Mouse (Mus musculus) liver, embryonic 14.5 days (tissue): ENCODE data around the gene Efna2. TPM values are rescaled to one million over a fixed set of nuclear protein-coding genes. Genes with fewer than 3 reads are reported as not detected.

ENCODE experiments used
- ATAC-seq: fragments of 200-750 bp; cut with Nextera tagmentation; 2 replicates; pipeline ENCODE4 v1.8.0; 2017; ENCODE audit warnings: moderate number of reproducible peaks, mild to moderate bottlenecking, moderate library complexity; ENCODE audit not compliant: insufficient read depth
- DNase-seq, 3 experiments: peaks; one replicate each; pipeline ENCODE4 v3.0.0-alpha.2; 2012 to 2013; ENCODE audit warnings: low read depth in 3 of 3, low spot score in 3 of 3
- H3K27ac ChIP-seq: fragments of 300-500 bp; sonication (generic); 2 replicates; pipeline ENCODE4 v1.5.1; 2014; ENCODE audit warnings: moderate library complexity, mild to moderate bottlenecking, control low read depth, inconsistent platforms
- H3K27me3 ChIP-seq: fragments of 300-500 bp; sonication (generic); 2 replicates; pipeline ENCODE4 v1.6.1; 2014; ENCODE audit warnings: mild to moderate bottlenecking, low read length, moderate library complexity; ENCODE audit not compliant: control insufficient read depth, insufficient read depth
- H3K36me3 ChIP-seq: fragments of 300-500 bp; sonication (generic); replicated peaks from 2 replicates; pipeline ENCODE4 v1.6.1; 2014; ENCODE audit warnings: low read depth; ENCODE audit not compliant: control insufficient read depth, insufficient read depth
- H3K4me1 ChIP-seq, 2 experiments: fragments of 200-500 bp in 1 of 2; fragments of 300-500 bp in 1 of 2; sonication (generic) in 1 of 2; replicated peaks; 2 replicates each; pipeline ENCODE4 v1.6.1; 2012 to 2014; ENCODE audit warnings: antibody characterized with exemption in 1 of 2, inconsistent platforms in 1 of 2, low read length in 1 of 2; ENCODE audit not compliant: control insufficient read depth in 2 of 2, insufficient read depth in 2 of 2
- H3K4me2 ChIP-seq: fragments of 300-500 bp; sonication (generic); 2 replicates; pipeline ENCODE4 v1.6.1; 2014; ENCODE audit warnings: low read depth, mild to moderate bottlenecking, control low read depth, moderate library complexity
- H3K4me3 ChIP-seq, 2 experiments: fragments of 200-500 bp in 1 of 2; fragments of 300-500 bp in 1 of 2; sonication (generic) in 1 of 2; 2 replicates each; pipeline ENCODE4 v1.5.1; 2012 to 2014; ENCODE audit warnings: low read depth in 2 of 2, low read length in 2 of 2, mild to moderate bottlenecking in 2 of 2, control low read depth in 1 of 2, inconsistent platforms in 1 of 2, moderate library complexity in 1 of 2; ENCODE audit not compliant: insufficient read depth in 1 of 2
- H3K9ac ChIP-seq: fragments of 300-500 bp; sonication (generic); replicated peaks from 2 replicates; pipeline ENCODE4 v1.6.1; 2014; ENCODE audit warnings: mild to moderate bottlenecking, control low read depth, moderate library complexity
- H3K9me3 ChIP-seq: fragments of 300-500 bp; sonication (generic); 2 replicates; pipeline ENCODE4 v1.6.1; 2016; ENCODE audit warnings: low read length, mixed read lengths; ENCODE audit not compliant: control insufficient read depth
- CTCF ChIP-seq: IDR thresholded peaks from 2 replicates; pipeline ENCODE4 v1.5.1; 2016; ENCODE audit warnings: antibody characterized with exemption, low read depth, control low read depth
- EP300 ChIP-seq: IDR thresholded peaks from 2 replicates; pipeline ENCODE4 v1.6.1; 2016; ENCODE audit warnings: antibody characterized with exemption, low read depth
- WGBS: fragments of 180-500 bp; shearing (Covaris S2); extraction: QIAGEN DNeasy Blood & Tissue Kit; methylation state at CpG from one replicate; pipeline ENCODE4 v1.1.7; 2014; ENCODE audit not compliant: insufficient replicate concordance; 5-methylcytosine and 5-hydroxymethylcytosine counted together
- polyA plus RNA-seq, 2 experiments: library from polyadenylated mRNA; depleted of rRNA in 1 of 2; stranded (reverse) in 1 of 2; unstranded in 1 of 2; fragments of >200 nt; fragmentation: Nextera tagmentation in 1 of 2; extraction: Ambion mirVana in 1 of 2; gene quantifications; 2 replicates each; pipeline versions ENCODE4 v1.2.1 to v1.2.3; 2012 to 2014

The Efna2 gene
- polyA plus RNA-seq, 2 experiments, result 0.47 to 0.51 TPM

DNA sequence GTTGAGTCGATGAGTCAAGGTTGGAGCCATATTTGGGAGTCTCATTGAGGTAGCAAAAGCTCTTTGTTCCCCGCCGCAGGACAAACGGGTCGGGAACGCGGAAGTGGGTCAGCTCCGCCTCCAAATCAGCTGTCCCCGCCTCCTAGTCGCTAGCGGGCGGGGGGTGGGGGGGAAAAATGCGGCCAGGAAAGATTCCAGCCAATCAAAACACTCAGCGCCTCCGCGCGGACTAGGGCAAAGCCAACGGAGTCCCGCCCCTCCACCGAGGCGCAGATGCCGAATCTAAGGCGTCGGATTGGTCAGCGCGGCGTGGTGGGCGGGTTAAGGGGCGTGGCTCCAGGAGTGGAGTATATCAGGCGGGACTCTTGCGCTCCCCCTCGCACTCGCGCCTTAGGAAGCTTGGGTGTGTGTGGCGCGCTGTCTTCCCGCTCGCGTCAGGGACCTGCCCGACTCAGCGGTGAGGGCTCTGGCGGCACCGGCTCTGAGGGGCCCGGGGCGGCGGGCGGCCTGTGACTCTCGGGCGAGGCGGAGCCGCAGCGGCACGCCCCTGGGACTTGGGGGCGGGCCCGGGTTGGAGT is 11.7 kb upstream of the Efna2 start:
- 0% methylated on average over 55 of the region's 55 CpGs for WGBS
- Histone ChIP-seq H3K4me3 (peak overlapping the region; percentile 76 to 84), H3K9me3 (no peaks in the 10 kb centered on the region; the same call in 1 of the 2 replicates), H3K27me3 (no peaks in the 10 kb centered on the region), H3K9ac (peak overlapping the region; percentile 88), H3K27ac (peak overlapping the region; percentile 88), H3K36me3 (peaks cover 19% of the 10 kb centered on the region), H3K4me2 (peak overlapping the region; percentile 85), H3K4me1 (peaks cover 26 to 31% of the 10 kb centered on the region in 2 experiments)
- no peak for TF ChIP-seq CTCF
- no peak for TF ChIP-seq EP300
- peak; percentile 85 for ATAC-seq
- DNase-seq, result peak; percentile 98

DNA sequence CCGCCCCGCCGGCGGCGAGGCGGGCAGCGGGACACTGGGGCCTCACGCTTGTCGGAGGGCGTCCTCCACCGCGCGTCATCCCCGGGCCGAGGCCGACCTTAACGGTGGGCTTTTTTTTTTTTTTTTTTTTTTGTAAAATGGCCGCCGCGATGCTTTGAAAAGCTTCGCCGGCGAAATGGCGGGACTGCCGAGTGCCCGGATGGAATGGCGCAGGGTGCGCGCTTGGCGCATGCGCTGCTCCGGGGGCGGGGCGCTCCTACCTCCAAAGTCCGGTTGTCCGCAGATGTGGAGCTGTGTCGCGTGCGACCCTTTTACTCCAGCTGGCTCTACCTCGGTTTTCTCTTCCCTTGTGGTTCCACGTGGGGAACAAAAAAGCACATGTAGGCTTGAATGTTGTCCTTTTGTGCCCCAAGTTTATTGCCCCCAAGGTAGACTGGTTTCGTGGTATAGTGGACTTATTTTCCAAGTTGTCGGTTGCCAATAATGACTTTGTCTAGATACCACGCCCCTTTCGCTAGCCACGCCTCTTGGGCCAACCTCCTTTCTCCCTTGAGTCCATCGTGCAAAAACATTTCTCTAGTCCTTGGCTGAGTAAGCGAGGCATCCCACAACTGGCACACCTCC is 11.1 kb upstream of the Efna2 start:
- ATAC-seq, result peak; percentile 61
- under 1% methylated on average over 48 of the region's 48 CpGs for WGBS
- H3K36me3 ChIP-seq, result peaks cover 19% of the 10 kb centered on the region
- peak overlapping the region; percentile 76 to 84 for H3K4me3 ChIP-seq
- TF ChIP-seq CTCF (no peak), EP300 (no peak)
- no peaks in the 10 kb centered on the region for H3K27me3 ChIP-seq
- peaks cover 27 to 28% of the 10 kb centered on the region in 2 experiments for H3K4me1 ChIP-seq
- peak overlapping the region; percentile 88 for H3K27ac ChIP-seq
- peak overlapping the region; percentile 88 for H3K9ac ChIP-seq
- no peaks in the 10 kb centered on the region; the same call in 1 of the 2 replicates for H3K9me3 ChIP-seq
- DNase-seq, result peak; percentile 82 to 87 (median 84)
- peak overlapping the region; percentile 85 for H3K4me2 ChIP-seq

DNA sequence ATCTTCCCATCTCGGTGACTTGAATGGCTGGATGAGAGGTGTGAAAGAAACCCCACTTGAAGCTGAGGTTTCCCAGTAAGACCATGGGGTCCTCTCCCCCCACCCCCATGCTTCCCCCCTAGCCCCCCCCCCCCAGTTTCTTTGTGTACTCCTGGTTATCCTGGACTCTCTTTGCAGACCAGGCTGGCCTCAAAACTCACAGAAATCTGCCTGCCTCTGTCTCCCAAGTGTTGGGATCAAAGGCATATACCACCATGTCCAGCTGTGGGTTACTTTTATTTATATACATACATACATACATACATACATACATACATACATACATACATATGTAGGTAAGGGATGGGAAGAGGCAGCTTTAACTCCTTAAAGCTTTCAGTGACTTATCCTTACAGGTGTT is 10.2 kb upstream of the Efna2 start:
- 56% methylated on average over 1 of the region's 1 CpGs for WGBS

DNA sequence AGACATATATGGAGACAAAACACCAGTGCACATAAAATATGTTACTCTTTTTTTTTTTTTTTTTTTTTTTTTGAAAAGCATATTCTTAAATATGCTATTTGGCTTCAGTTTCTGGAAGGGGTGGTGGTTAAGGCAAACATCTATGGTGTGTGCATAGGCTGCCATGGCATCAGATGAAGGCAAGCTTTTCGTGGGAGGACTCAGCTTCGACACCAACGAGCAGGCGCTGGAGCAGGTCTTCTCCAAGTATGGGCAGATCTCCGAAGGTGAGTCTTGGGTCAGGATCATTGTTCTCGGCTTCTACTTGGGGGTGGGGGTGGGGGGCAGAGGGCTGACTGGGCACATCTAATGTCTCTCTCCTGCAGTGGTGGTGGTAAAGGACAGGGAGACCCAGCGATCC is 9.6 kb upstream of the Efna2 start:
- no peak overlapping the region for H3K27ac ChIP-seq
- H3K4me3 ChIP-seq, result no peak overlapping the region
- TF ChIP-seq EP300 (no peak), CTCF (no peak)
- H3K27me3 ChIP-seq, result no peaks in the 10 kb centered on the region
- 94% methylated on average over 7 of the region's 7 CpGs for WGBS
- no peak overlapping the region for H3K9ac ChIP-seq
- peaks cover 24 to 29% of the 10 kb centered on the region in 2 experiments for H3K4me1 ChIP-seq
- no peak for DNase-seq
- H3K9me3 ChIP-seq, result no peaks in the 10 kb centered on the region; the same call in 1 of the 2 replicates
- no peak overlapping the region for H3K4me2 ChIP-seq
- peaks cover 19% of the 10 kb centered on the region for H3K36me3 ChIP-seq
- ATAC-seq, result no peak

More for the DNA sequence above, 10.2 kb upstream of the Efna2 start:
- Histone ChIP-seq H3K36me3 (peaks cover 19% of the 10 kb centered on the region), H3K27me3 (no peaks in the 10 kb centered on the region), H3K9me3 (no peaks in the 10 kb centered on the region; the same call in 1 of the 2 replicates), H3K9ac (no peak overlapping the region; the same call in 1 of the 2 replicates), H3K4me2 (peak overlapping the region; percentile 85), H3K4me3 (peak overlapping the region in 1 of 2 experiments; percentile 76; a peak in 1 of 4 replicates), H3K27ac (peak overlapping the region; percentile 88; the same call in 1 of the 2 replicates), H3K4me1 (peaks cover 27 to 32% of the 10 kb centered on the region in 2 experiments)
- ATAC-seq (no peak), DNase-seq (no peak)
- TF ChIP-seq EP300 (no peak), CTCF (no peak)

DNA sequence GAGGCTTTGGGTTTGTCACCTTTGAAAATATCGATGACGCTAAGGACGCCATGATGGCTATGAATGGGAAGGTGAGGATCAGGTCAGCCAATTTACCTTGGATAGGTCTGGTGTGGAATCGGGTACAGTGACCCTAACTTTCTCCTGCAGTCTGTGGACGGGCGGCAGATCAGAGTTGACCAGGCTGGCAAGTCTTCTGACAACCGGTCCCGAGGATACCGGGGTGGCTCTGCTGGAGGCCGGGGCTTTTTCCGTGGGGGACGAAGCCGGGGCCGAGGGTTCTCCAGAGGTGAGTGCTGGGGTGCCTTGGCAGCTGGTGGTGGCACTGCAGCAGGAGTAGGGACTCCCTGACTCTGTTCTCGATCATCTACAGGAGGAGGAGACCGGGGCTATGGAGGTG is 9.2 kb upstream of the Efna2 start:
- H3K4me2 ChIP-seq, result no peak overlapping the region
- peaks cover 19% of the 10 kb centered on the region for H3K36me3 ChIP-seq
- no peaks in the 10 kb centered on the region for H3K27me3 ChIP-seq
- DNase-seq (no peak), ATAC-seq (no peak)
- H3K9me3 ChIP-seq, result no peaks in the 10 kb centered on the region; the same call in 1 of the 2 replicates
- TF ChIP-seq EP300 (no peak), CTCF (no peak)
- 91% methylated on average over 16 of the region's 16 CpGs for WGBS
- no peak overlapping the region for H3K27ac ChIP-seq
- H3K4me1 ChIP-seq, result peaks cover 23 to 29% of the 10 kb centered on the region in 2 experiments
- no peak overlapping the region for H3K9ac ChIP-seq
- no peak overlapping the region for H3K4me3 ChIP-seq
